Mouse (Mus musculus) brain, embryonic 14.5 days (tissue): Measurements from ENCODE around the gene Rfc5.

Source experiments
- CTCF ChIP-seq: fragments of 200-500 bp; IDR thresholded peaks from 2 replicates; pipeline ENCODE4 v1.5.1; 2012; ENCODE audit warnings: inconsistent platforms, mild to moderate bottlenecking, moderate library complexity, borderline replicate concordance; ENCODE audit not compliant: insufficient read depth, insufficient read length; ENCODE audit errors: extremely low read depth
- POLR2A ChIP-seq: fragments of 200-500 bp; IDR thresholded peaks from 2 replicates; pipeline ENCODE4 v1.6.1; 2012; ENCODE audit warnings: mild to moderate bottlenecking, inconsistent platforms, borderline replicate concordance; ENCODE audit not compliant: poor library complexity, insufficient read depth, insufficient read length, severe bottlenecking; ENCODE audit errors: extremely low read depth

- TF ChIP-seq POLR2A (peak; percentile 62; the same call in 1 of the 2 replicates), CTCF (no peak)
These were observed 31.7 kb downstream of the Rfc5 start, which contains the start of gene Wsb2 for GRCm38 (mm10) chr5:117357129-117357477.
